Mouse (Mus musculus) gastrocnemius, postnatal 36 days (tissue): ENCODE measurements around the gene 3110082I17Rik. TPM values are rescaled to one million over a fixed set of nuclear protein-coding genes. Genes with fewer than 3 reads are reported as not detected.

Source experiments
- DNase-seq, 2 experiments: peaks; one replicate each; pipeline ENCODE4 v3.0.0; 2022
- intact Hi-C: fragments of 180-260 bp; cut with DNase I; formaldehyde crosslinking; loops from one replicate; pipeline ENCODE4 v1.15.1; 2025
- total RNA-seq, 2 experiments: library from RNA; stranded (reverse); gene quantifications; 2 replicates each; pipeline ENCODE4 v1.2.3; 2021

The 3110082I17Rik gene
- total RNA-seq, 2 experiments from 2014 or later = 6.1 to 9.2 TPM

GRCm38 (mm10) chr5:139365827-139366226, 94.5 kb downstream of the 3110082I17Rik start:
- no peak for DNase-seq
- intact Hi-C loops = loop anchor here (2.0 kb wide), 1 partner anchor 31 kb away; no protein-coding TSS in a partner anchor

DNA sequence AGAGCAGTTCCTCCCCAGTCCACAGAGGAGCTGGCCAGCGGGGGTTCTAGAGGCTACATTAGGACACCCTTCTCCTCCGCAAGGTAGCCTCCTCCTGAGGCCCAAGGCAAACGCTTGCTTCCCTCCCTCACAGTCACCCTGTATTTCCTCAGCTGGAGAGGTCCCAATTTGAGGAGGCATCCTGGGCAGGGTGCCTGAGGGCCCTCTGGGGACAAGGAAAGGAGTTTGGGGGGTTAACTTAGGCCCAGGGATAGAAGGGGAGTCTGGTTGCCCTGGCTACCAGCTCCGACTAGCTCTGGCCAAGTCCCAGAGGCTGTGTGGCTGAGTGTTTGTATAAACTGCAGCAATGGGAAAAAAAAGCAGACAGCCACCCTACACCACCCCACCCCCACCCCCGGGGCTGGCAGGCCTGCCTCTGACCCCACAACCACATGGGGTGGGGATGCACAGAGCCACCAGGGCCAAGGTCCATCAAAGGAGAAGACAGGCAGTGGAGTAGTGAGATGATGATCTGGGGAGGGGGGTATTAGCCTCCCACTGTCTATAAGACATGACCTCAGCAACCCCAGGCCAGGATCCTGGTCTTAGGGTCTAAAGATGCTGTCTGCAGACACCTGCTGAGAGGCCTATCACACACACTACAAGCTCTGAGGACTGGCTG, 95.3 kb downstream of the 3110082I17Rik start:
- intact Hi-C loops = loop anchor here (2.0 to 5.0 kb wide), 3 partner anchors 32 to 97 kb away; partner anchors contain the start of gene 3110082I17Rik
- no peak for DNase-seq

- peak; percentile 86 to 93 for DNase-seq
- intact Hi-C loops = loop anchor here (2.0 to 5.0 kb wide), 3 partner anchors 32 to 98 kb away; partner anchors contain the start of gene 3110082I17Rik
Measured at GRCm38 (mm10) chr5:139364260-139364910, 95.9 kb downstream of the 3110082I17Rik start.

DNA sequence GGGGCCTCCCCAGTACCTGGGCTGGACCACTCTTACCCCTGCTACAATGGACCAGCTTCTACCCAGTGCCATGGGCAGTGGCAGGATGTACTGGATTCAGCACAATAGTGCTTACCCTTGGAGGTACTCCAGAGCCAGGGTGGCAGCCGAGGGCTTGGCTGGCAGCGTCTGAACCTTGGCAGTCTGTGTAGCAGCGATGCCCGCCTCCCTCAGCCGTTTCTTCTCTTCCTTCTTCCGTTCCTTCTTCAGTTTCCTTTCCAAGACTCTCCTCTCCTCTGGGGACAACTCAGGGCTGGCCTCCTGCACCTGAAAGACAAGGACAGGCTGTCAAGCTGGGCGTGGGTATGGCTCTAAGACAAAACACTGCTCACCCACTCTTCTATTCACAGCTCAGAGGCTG, 96.5 kb downstream of the 3110082I17Rik start:
- DNase-seq = no peak
- intact Hi-C loops = loop anchor here (2.0 to 5.0 kb wide), 4 partner anchors 33 to 141 kb away; partner anchors contain the start of gene 3110082I17Rik

- intact Hi-C loops = no loop called here
- no peak for DNase-seq
Measured at GRCm38 (mm10) chr5:139359244-139359643, 101.1 kb downstream of the 3110082I17Rik start.

DNA sequence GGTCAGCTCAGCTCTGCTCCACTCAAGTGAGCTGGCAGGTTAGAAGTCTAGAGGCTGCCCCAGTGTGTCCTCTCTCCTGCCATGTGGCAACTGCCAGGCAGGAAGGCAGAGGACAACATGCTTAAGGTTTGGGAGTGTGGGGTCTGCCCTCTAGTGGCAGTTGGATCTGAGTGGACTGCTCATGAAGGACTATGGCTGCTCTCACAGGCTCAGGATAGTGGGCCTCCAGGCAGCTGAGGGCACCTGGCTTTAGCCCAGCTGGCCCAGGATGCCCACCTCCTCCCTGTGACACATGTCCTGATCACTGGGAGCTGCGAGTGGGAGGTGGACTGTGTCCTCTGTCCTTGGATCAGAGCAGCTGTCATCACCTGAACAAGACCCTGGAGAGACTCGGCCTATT, 101.7 kb downstream of the 3110082I17Rik start:
- DNase-seq = no peak
- intact Hi-C loops = no loop called here

DNA sequence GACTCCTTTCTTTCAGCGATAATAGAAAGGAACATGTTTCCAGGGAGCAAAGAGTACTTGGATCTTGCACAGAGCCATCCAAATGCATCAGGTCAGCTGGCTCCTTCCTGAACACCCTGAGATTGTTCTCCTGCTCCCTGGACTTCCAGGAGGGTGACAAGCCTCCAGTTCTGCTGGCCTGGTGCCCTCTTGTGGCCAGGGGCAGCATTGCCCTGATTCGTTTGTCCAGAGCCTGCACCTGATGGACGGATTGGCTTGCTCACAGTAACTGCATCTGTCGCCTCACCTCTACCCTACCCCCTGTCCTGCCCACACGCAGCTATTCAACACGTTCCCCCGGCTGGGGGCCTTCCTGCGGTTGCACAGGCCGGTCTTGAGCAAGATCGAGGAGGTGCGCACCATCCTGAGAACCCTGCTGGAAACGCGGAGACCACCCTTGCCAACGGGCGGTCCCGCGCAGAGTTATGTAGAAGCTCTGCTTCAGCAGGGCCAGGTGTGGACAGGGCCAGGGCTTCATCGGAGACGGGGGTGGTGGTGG, 105.0 kb downstream of the 3110082I17Rik start:
- intact Hi-C loops = loop anchor here (1.0 kb wide), 1 partner anchor 23 kb away; no protein-coding TSS in a partner anchor

DNA sequence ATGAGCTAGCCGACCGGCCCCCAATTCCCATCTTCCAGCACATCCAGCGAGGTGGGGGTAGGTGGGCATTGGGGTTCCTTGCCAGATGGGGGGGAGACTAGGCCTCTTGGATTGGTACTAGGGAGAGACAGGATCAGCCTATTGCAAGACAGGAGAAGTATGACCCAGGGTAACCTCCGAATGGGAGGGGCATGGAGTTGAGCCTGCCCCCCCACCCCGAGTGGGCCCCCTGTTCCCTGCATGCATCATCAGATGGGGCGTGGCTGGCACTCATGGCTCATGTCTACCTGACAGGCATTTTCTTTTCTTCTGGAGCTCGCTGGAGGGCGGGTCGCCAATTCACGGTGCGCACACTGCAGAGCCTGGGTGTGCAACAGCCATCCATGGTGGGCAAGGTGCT, 106.4 kb downstream of the 3110082I17Rik start:
- intact Hi-C loops = no loop called here
- DNase-seq = no peak

More for the DNA sequence above, 105.0 kb downstream of the 3110082I17Rik start:
- peak; percentile 70 to 76 for DNase-seq

GRCm38 (mm10) chr5:139353496-139353895, 106.8 kb downstream of the 3110082I17Rik start:
- no peak for DNase-seq

DNA sequence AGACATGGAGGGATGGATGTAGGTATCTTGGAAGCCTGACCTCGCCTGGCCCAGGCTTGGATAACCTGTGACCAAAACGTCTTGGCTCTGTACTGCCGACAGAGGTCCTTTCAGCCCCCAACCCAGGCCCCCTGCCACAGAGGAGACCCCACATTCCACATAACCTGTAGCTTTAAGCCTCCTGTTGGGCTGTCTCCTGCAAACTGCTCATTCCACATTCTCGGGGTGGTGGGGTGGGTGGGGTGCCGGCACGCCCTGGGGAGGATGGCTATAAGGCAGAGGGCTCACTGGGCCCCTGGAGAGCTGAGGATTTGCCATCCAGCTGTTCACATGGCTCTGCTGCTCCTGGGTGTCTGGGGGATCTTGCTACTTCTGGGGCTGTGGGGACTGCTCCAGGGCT, 108.0 kb downstream of the 3110082I17Rik start, which contains the start of gene Cyp2w1:
Gene Cyp2w1 (plus strand): TSS at position 301 of the 400 bp plus-strand sequence.
- intact Hi-C loops = no loop called here
- DNase-seq = no peak

More at GRCm38 (mm10) chr5:139353496-139353895, 106.8 kb downstream of the 3110082I17Rik start:
- intact Hi-C loops = no loop called here

DNA sequence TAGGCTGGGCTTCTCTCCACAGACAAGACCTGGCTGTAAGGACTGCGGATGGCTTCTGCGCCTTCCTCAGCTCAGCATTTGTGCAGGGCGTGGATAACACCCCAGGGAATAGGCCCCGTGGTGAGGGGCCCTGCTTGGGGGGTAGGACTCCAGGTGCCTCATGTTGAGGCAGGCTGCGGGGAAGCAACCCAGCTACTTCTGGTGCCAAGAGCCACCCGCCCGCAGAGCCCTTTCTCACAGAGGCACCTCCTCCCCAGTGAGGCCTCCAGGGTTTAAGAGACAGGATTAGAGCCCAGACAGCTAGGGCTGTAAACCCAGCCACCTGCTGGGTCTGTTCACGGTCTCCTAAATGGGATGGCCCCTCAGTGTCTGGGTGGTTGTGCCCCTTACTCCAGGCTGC, 108.7 kb downstream of the 3110082I17Rik start:
- intact Hi-C loops = no loop called here

DNA sequence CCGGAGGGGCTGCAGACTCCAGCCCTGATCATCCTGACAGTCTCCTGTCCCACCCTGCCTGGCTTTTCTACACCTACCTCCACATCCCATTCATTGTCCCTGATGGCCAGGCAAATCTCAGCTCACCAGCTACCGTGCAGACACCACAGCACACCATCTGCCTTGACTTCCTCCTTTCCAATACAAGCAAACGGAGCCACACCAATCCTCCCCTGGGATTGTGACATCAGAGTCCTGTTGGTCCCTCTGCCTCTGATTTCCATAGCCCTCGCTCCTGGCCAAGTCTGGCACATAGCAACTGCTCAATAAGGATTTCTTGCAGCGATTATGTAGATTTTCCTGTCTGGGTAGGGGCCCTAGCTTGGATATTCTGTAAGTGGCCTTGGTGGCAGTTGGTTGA, 109.2 kb downstream of the 3110082I17Rik start, which contains the start of gene Cox19:
Gene Cox19 (minus strand): TSS at position 285 of the 400 bp plus-strand sequence.
- intact Hi-C loops = no loop called here
- DNase-seq = no peak

More for the DNA sequence above, 108.7 kb downstream of the 3110082I17Rik start:
- DNase-seq = no peak

- intact Hi-C loops = no loop called here
- DNase-seq = no peak
Measured at GRCm38 (mm10) chr5:139349713-139350112, 110.6 kb downstream of the 3110082I17Rik start.

GRCm38 (mm10) chr5:139347225-139347624, 113.1 kb downstream of the 3110082I17Rik start:
- intact Hi-C loops = no loop called here
- no peak for DNase-seq

DNA sequence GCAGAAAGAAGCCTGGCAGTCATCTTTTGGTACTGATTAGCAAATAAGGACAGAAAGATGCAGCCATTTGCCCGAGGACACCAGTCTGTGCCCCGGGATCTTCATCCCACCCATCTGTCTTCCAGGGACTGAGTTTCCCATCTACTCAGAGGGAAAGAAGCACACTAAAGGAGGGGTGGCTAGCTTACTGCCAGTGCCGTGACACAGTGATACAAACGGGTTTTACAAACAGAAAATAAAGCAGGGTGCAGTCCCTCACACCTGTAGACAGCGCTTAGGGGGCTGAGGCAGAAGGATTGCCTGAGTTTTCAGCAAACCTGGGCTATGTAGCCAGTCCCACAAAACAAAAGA, 115.0 kb downstream of the 3110082I17Rik start:
- intact Hi-C loops = no loop called here
- no peak for DNase-seq

GRCm38 (mm10) chr5:139344687-139345363, 115.5 kb downstream of the 3110082I17Rik start:
- peak; percentile 97 for DNase-seq
- intact Hi-C loops = no loop called here

GRCm38 (mm10) chr5:139344021-139344686, 116.2 kb downstream of the 3110082I17Rik start:
- intact Hi-C loops = no loop called here
- peak; percentile 67 to 71 for DNase-seq

- no peak for DNase-seq
- intact Hi-C loops = no loop called here
Measured at GRCm38 (mm10) chr5:139338891-139339290, 121.4 kb downstream of the 3110082I17Rik start.

- intact Hi-C loops = no loop called here
- DNase-seq = no peak
Measured at GRCm38 (mm10) chr5:139338403-139338802, 121.9 kb downstream of the 3110082I17Rik start.

GRCm38 (mm10) chr5:139337826-139338370, 122.4 kb downstream of the 3110082I17Rik start:
- intact Hi-C loops = no loop called here
- no peak for DNase-seq
